Mouse (Mus musculus): Measurements from ENCODE around the gene Wdr75. TPM values are rescaled to one million over a fixed set of nuclear protein-coding genes. Genes with fewer than 3 reads are reported as not detected.

Wdr75 gene
- polyA plus RNA-seq, 1 experiment from 2014 or later, result 74.4 TPM

DNA sequence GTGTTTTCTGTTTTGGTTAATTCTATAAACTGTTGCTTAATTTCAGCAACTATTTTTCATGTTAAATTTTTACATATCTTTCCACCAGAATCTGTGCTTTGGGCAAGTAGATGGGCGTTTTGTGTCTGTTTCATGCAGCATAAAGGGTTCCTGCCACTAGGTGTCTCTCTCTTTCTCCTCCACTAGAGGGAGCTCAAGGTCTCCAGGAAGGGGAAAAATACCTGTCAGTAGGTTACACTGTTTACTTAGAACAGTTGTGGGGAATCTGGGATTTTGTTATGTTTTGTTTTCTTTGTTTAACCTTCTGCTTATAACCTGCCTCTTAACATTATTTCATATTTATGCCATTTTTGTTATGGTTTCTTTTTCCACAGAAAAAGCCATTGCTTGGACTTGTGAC lies 21.9 kb downstream of the Wdr75 start:
- no peaks in the 10 kb centered on the region for H3K4me1 ChIP-seq
- no peak overlapping the region for H3K27ac ChIP-seq
- WGBS, result 25% methylated on average over 1 of the region's 1 CpGs
- no peak overlapping the region for H3K4me2 ChIP-seq
- peaks cover 78% of the 10 kb centered on the region for H3K36me3 ChIP-seq (replicated peaks)
- no peak overlapping the region for H3K4me3 ChIP-seq (replicated peaks)
- H3K27me3 ChIP-seq, result no peaks in the 10 kb centered on the region
- H3K9ac ChIP-seq, result no peak overlapping the region
- no peak for ATAC-seq (ENCODE audit: low FRiP score)
- H3K9me3 ChIP-seq, result no peaks in the 10 kb centered on the region

DNA sequence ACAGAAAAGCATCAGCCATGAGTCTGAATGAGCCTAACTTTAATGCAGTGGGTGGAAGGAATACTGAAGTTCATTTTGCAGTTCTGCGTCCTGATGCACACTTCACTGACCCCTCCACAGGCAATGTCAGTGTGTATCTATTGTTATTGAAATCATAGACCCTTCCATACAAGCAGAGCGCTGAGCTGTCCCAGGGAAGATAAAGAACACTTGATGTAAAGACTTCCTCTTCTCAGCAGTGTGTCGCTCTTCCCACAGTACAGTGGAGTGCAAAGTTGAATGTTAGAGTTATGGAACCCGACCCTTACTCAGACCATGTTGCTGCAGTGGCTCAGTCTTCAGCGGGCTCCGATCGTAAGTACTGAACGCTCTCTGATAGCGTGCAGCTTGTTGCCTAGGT lies 23.6 kb downstream of the Wdr75 start:
- H3K27me3 ChIP-seq, result no peaks in the 10 kb centered on the region
- WGBS, result 91% methylated on average over 9 of the region's 9 CpGs
- no peak overlapping the region for H3K4me3 ChIP-seq (replicated peaks)
- H3K9me3 ChIP-seq, result no peaks in the 10 kb centered on the region
- H3K36me3 ChIP-seq (replicated peaks), result peaks cover 76% of the 10 kb centered on the region
- H3K9ac ChIP-seq, result no peak overlapping the region
- H3K4me2 ChIP-seq, result no peak overlapping the region
- no peaks in the 10 kb centered on the region for H3K4me1 ChIP-seq
- ATAC-seq (ENCODE audit: low FRiP score), result no peak
- no peak overlapping the region for H3K27ac ChIP-seq

DNA sequence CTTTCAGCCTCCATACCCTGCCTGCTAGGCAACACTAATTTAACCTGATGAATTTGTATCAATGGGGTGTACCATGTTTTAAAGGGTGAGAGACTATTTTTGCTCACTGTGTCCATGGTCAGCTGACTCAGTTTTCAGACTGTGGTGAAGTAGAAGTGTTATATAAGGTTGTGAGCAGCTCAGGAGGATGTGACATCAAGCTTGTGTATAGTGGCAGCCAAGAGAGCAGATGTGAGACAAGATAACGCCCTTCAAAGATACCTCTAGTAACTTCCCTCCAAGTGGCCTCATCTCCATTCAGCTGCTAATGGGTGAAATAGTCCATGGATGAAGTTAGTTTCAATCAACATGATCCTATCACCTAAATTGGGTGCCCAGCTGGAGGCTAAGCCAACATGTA lies 29.5 kb downstream of the Wdr75 start:
- Histone ChIP-seq H3K27ac (no peak overlapping the region), H3K4me2 (no peak overlapping the region), H3K9me3 (no peaks in the 10 kb centered on the region), H3K27me3 (no peaks in the 10 kb centered on the region), H3K9ac (no peak overlapping the region), H3K4me1 (no peaks in the 10 kb centered on the region), H3K4me3 (replicated peaks) (no peak overlapping the region), H3K36me3 (replicated peaks) (peaks cover 41% of the 10 kb centered on the region)
- WGBS, result 84% methylated on average over 1 of the region's 1 CpGs
- ATAC-seq (ENCODE audit: low FRiP score), result no peak

DNA sequence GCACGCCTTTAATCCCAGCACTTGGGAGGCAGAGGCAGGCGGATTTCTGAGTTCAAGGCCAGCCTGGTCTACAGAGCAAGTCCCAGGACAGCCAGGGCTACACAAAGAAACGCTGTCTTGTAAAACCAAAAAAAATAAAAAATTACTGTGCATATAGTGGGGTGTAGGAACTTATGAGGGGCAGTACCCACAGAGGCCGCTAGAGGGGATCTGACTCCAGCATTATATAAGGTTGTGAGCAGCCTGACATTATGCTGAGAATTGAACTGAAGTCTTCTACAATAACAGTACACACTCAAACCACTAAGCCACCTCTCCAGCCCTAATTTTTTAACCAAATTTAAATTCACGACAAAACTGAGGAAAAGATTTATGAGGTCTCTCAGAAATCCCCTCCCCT lies 30.2 kb downstream of the Wdr75 start:
- no peak overlapping the region for H3K9ac ChIP-seq
- no peaks in the 10 kb centered on the region for H3K27me3 ChIP-seq
- H3K4me1 ChIP-seq, result no peaks in the 10 kb centered on the region
- peak; percentile 88 for ATAC-seq (ENCODE audit: low FRiP score)
- no peaks in the 10 kb centered on the region for H3K9me3 ChIP-seq
- WGBS, result 52% methylated on average over 5 of the region's 5 CpGs
- H3K36me3 ChIP-seq (replicated peaks), result peaks cover 37% of the 10 kb centered on the region
- no peak overlapping the region for H3K4me2 ChIP-seq
- no peak overlapping the region for H3K27ac ChIP-seq
- no peak overlapping the region for H3K4me3 ChIP-seq (replicated peaks)

DNA sequence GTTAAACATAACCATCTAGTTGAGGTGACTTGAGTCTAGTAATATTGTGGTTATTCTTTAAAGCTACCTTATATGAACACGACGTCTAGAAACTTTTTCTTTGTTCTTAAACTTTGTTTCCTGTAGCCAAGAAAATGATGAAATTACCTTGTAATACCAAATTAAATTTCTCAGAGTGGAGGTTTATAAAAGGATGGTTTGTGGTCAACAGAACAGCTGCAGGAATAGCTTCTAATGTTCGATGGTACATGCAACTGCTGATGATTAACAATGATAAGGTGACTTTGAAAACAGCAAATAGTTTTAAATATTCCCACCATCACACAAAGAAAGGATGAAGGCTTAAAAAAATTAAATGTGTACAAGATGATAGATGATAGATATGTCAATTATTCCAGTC lies 30.7 kb downstream of the Wdr75 start:
- no peak for ATAC-seq (ENCODE audit: low FRiP score)
- Histone ChIP-seq H3K36me3 (replicated peaks) (peaks cover 33% of the 10 kb centered on the region), H3K4me3 (replicated peaks) (no peak overlapping the region), H3K9ac (no peak overlapping the region), H3K27me3 (no peaks in the 10 kb centered on the region), H3K27ac (no peak overlapping the region), H3K4me2 (no peak overlapping the region), H3K4me1 (no peaks in the 10 kb centered on the region), H3K9me3 (no peaks in the 10 kb centered on the region)
- 94% methylated on average over 3 of the region's 3 CpGs for WGBS

DNA sequence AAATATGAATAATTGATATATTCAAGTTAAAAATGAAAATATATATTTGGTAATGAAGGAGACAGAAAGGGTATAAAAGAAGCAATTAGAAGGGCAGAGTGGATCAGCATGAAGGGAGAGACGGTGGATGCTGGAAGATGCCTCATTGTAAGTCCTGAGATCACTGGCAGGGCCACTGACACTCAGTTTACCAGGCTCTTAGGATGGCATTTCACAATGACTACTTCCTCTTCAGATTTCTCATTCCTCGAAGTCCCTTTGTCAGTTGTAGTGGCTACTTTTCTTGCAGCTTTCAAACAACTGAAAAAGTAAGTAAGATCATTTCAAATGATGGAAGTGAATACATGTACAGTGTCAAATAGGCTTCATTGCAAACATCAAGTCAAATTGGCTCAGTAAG lies 31.2 kb downstream of the Wdr75 start:
- 83% methylated on average over 2 of the region's 2 CpGs for WGBS
- H3K36me3 ChIP-seq (replicated peaks), result peaks cover 29% of the 10 kb centered on the region
- ATAC-seq (ENCODE audit: low FRiP score), result no peak

DNA sequence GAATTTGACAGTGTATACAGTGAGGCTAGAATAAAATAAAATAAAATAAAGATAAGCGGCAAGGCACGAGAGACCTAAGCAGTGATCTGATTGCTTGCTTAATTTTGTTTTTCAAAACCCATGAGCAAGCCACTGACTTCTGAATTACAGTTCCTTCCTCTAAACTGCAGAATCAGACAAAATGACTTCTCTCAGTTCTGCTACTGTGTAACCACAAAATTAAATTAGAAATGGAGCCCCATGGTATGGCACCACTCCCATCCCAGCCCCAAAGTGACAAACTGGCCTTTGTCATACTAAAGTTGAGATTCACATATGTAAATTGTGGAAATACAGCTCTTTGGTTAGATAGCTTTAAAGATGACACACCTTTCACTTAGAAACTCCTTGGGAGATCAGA lies 31.8 kb downstream of the Wdr75 start:
- Histone ChIP-seq H3K9ac (no peak overlapping the region), H3K4me3 (replicated peaks) (no peak overlapping the region), H3K4me2 (no peak overlapping the region), H3K36me3 (replicated peaks) (peaks cover 24% of the 10 kb centered on the region), H3K9me3 (no peaks in the 10 kb centered on the region), H3K27ac (no peak overlapping the region), H3K27me3 (no peaks in the 10 kb centered on the region), H3K4me1 (no peaks in the 10 kb centered on the region)
- ATAC-seq (ENCODE audit: low FRiP score), result no peak
- WGBS, result 95% methylated on average over 2 of the region's 2 CpGs

More for the DNA sequence above, 31.2 kb downstream of the Wdr75 start:
- Histone ChIP-seq H3K4me3 (replicated peaks) (no peak overlapping the region), H3K27ac (no peak overlapping the region), H3K4me1 (no peaks in the 10 kb centered on the region), H3K27me3 (no peaks in the 10 kb centered on the region), H3K9ac (no peak overlapping the region), H3K4me2 (no peak overlapping the region), H3K9me3 (no peaks in the 10 kb centered on the region)

DNA sequence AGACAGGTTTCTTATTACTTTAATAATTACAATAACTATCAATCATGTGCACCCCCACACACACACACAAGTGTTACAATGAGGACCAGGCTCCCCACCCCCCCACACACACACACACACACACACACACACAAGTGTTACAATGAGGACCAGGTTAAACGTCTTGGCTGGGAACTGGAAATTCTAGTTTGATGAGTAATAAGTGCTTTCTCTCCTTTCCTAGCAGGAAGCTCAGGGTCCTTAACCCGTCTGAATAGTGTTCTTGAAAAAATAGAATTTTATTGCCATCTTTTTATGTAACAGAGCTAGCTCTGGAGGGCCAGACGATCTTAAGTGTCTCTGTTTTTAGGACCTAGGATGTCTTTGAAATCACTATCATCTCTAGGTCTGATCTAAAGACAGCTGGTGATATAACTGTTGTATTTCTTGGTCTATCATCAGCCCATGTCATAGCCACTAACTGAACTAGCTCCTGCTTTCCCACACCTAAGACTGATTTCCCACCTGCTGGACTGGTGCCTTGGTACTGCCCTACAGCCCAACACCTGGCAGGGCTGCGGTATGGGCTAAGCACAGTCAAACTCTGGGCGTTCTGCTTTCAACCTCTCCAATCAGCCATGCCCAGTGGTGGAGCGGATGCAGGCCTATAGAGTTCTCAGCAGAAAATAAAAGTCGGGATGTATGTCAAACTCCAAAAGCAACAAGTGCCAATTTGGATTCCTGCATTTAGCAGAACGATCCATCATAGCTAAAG lies 35.7 kb downstream of the Wdr75 start:
- WGBS, result 92% methylated on average over 8 of the region's 8 CpGs
- Histone ChIP-seq H3K4me1 (no peaks in the 10 kb centered on the region), H3K9ac (no peak overlapping the region), H3K27ac (no peak overlapping the region), H3K27me3 (no peaks in the 10 kb centered on the region), H3K36me3 (replicated peaks) (no peaks in the 10 kb centered on the region), H3K9me3 (no peaks in the 10 kb centered on the region), H3K4me3 (replicated peaks) (no peak overlapping the region), H3K4me2 (no peak overlapping the region)
- ATAC-seq (ENCODE audit: low FRiP score), result no peak

DNA sequence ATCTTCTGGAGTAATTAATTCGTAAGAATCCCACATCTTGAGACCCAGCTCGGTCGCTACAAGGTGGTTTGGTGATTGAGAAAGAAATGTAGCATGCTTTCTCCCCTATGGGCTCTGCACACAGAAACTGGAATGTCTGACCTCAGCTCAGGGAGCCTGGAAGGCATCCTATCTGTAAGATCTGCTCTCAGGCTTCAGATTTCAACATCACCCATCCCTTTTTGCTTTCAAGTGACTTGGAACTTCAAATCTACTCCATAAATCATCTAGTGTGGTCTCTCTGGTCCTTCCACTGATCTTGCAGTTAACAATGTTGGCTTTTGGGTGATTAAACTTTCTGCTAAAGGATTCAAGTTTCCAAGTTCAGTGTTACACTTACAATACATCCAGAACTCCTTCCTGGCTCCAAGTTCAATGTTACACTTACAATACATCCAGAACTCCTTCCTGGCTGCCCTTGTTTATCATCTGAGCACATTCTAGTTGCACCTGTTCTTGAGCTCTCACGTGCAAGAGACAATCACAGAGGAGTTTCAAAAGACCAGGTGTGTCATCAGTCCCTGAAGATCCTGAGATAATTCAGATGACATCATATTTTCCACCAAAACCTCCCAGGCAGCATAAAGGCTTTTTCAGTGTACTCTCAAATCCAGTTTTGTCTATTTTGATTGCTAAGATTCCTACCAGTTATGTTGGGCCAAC lies 40.5 kb downstream of the Wdr75 start:
- H3K27me3 ChIP-seq, result no peaks in the 10 kb centered on the region
- ATAC-seq (ENCODE audit: low FRiP score), result no peak
- 85% methylated on average over 4 of the region's 4 CpGs for WGBS
- no peaks in the 10 kb centered on the region for H3K9me3 ChIP-seq
- H3K4me3 ChIP-seq (replicated peaks), result no peak overlapping the region
- H3K4me1 ChIP-seq, result no peaks in the 10 kb centered on the region
- no peaks in the 10 kb centered on the region for H3K36me3 ChIP-seq (replicated peaks)
- H3K4me2 ChIP-seq, result no peak overlapping the region
- no peak overlapping the region for H3K27ac ChIP-seq
- no peak overlapping the region for H3K9ac ChIP-seq

DNA sequence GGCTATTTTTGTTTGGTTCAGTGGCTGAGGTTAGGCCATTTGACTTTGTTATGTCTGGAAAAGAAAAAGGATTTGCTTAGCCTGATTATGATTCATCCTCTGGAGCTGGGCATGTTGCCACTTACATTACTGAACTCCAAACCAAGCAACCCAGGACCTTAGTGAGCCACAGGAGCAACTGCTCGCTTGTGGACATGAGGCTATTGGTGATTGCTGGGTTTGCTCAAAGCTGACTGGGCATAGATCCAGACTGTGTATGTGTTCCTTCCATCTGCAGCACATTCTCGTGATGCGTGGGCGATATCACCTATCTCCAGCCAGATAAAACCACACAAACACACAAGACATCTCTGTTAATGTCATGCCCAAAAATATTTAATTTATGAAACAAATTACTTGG lies 42.8 kb downstream of the Wdr75 start:
- H3K36me3 ChIP-seq (replicated peaks), result no peaks in the 10 kb centered on the region
- no peak overlapping the region for H3K27ac ChIP-seq
- H3K4me1 ChIP-seq, result no peaks in the 10 kb centered on the region
- H3K4me2 ChIP-seq, result no peak overlapping the region
- no peaks in the 10 kb centered on the region for H3K9me3 ChIP-seq
- ATAC-seq (ENCODE audit: low FRiP score), result no peak
- no peaks in the 10 kb centered on the region for H3K27me3 ChIP-seq
- WGBS, result 93% methylated on average over 4 of the region's 4 CpGs
- H3K9ac ChIP-seq, result no peak overlapping the region
- no peak overlapping the region for H3K4me3 ChIP-seq (replicated peaks)

DNA sequence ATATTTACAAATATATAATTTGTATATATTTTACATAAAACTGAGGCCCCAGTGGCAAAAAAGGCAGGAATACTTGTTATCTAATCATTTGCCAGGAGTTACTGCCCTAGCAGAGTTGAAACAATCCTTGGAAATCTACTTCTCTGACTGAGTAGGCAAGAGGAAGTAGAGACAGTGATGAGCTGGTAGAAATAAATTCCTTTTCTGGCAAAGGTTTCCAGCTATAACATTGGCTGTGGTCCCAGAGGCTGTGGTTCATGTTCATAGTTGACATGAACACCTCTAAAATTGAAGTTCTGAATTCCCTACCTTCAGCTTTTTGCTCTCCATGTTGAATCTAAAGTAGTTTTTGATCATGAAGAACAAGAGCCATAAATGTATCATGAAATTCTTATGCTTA lies 43.3 kb downstream of the Wdr75 start:
- Histone ChIP-seq H3K27me3 (no peaks in the 10 kb centered on the region), H3K4me2 (no peak overlapping the region), H3K4me3 (replicated peaks) (no peak overlapping the region), H3K27ac (no peak overlapping the region), H3K36me3 (replicated peaks) (no peaks in the 10 kb centered on the region), H3K9me3 (no peaks in the 10 kb centered on the region), H3K4me1 (no peaks in the 10 kb centered on the region), H3K9ac (no peak overlapping the region)
- ATAC-seq (ENCODE audit: low FRiP score), result no peak

DNA sequence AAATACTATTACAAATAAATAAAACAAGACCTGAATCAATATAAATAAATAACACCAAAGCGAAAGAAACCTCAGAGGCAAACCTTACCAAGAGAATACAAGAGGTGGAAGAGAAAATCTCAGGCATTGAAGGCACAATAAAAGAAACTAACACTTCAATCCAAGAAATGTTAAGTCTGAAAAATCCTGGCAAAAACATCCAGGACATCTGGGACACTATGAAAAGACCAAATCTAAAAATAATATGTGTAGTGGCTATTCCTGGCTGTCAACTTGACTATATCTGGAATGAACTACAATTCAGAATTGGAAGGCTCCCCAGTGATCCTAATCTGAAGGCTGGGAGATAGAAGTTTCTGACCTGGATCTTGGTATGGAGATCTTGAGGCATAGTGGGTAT lies 50.5 kb downstream of the Wdr75 start:
- 100% methylated on average over 1 of the region's 1 CpGs for WGBS
- H3K4me2 ChIP-seq, result no peak overlapping the region

DNA sequence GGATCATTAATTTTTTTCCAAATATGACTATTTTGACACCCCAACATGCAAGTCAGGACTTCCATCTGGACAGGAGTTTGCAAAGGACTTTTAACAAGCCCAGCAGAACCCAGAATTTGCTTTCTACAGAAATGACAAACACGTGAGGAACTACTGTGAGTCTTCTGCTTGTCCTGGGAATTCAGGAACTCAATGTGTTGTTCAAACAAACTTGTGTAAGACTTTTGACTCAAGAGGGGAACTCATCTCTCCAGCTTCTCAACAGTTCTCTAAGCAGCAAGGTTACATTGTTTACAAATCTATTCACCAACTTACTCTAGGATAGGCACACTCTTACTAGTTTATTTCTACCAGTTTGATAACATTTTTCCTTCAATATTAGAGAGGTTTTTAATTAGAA lies 63.1 kb downstream of the Wdr75 start:
- Histone ChIP-seq H3K4me3 (replicated peaks) (no peak overlapping the region), H3K4me1 (no peaks in the 10 kb centered on the region), H3K4me2 (no peak overlapping the region), H3K27me3 (no peaks in the 10 kb centered on the region), H3K27ac (no peak overlapping the region), H3K9me3 (no peaks in the 10 kb centered on the region), H3K9ac (no peak overlapping the region), H3K36me3 (replicated peaks) (no peaks in the 10 kb centered on the region)
- ATAC-seq (ENCODE audit: low FRiP score), result no peak
- 80% methylated on average over 1 of the region's 1 CpGs for WGBS

More for the DNA sequence above, 50.5 kb downstream of the Wdr75 start:
- no peak overlapping the region for H3K4me3 ChIP-seq (replicated peaks)
- H3K27me3 ChIP-seq, result no peaks in the 10 kb centered on the region
- no peak for ATAC-seq (ENCODE audit: low FRiP score)
- H3K27ac ChIP-seq, result no peak overlapping the region
- no peaks in the 10 kb centered on the region for H3K4me1 ChIP-seq
- H3K9ac ChIP-seq, result no peak overlapping the region
- no peaks in the 10 kb centered on the region for H3K9me3 ChIP-seq
- H3K36me3 ChIP-seq (replicated peaks), result no peaks in the 10 kb centered on the region

Data from forebrain, embryonic 12.5 days (tissue).